In the genomic region with DNA sequence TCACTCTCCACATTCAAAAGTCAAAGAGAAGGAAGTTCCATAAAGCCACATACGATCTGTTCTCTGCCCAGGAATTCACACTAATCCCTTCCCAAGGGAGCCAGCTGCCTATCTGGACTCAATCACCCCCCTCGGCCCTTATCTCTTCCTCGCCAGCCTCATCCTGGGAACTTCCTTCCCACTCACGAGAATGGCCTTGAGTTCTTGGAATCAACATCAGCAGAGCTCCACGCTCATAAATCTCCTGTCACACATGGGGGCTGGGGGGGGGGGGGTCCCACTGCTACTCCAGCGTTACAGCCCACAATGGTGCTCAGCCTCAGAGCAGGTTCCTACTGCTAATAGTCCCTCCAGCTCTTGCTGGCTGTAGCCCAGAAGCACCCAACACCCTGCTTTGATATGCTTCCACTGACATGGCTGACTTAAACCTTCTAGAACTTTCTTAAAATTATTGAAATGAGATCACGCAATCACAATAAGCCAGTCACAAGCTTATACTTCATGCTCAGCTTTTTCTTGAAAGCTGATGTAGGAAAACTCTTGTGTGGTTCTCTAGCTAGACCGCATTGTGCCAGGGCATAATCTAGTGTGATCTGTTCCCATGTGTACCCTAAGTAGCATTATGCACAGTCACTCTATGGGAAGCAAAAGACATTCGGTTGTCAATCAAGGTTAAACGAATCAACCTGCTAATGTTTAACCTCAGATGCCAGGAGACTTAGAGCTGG, we compare ENCODE assay signal across 11 mouse cellular contexts.
DNase-seq lines count a peak whose midpoint lies in the region; ATAC-seq lines count a peak whose summit lies in the region.
"Had no signal": no experiment of that assay in that cellular context is flagged by ENCODE, and none has a peak within 500 bp of the region (broad histone marks: within the 10 kb centered on the region; RNA-seq: fewer than 3 reads in every experiment).

No protein-coding gene starts in this region.

- H3K36me3 ChIP-seq in kidney, embryonic 16.5 days (ENCODE audit: insufficient read depth, low read length): peaks cover 71% of the 10 kb centered on the region

- no peaks in the 10 kb centered on the region for H3K27me3 ChIP-seq in kidney, embryonic 16.5 days (ENCODE audit: insufficient read depth, low read length)
- H3K27me3 ChIP-seq: limb, embryonic 12.5 days had no signal

- H3K9ac ChIP-seq in kidney, embryonic 16.5 days (replicated peaks; ENCODE audit: low read length): no peak overlapping the region
- H3K9ac ChIP-seq: limb, embryonic 12.5 days had no signal

- peak; percentile 33 to 65; a peak in 3 of 4 replicates for ATAC-seq in hematopoietic stem cell, adult 5-6 weeks (replicated peaks in 1 of 2; ENCODE audit: insufficient read depth in 1 of 2, low FRiP score in 2 of 2, low TSS enrichment in 1 of 2, low read depth in 1 of 2, poor library complexity in 2 of 2, severe bottlenecking in 2 of 2)
- ATAC-seq in kidney, embryonic 16.5 days (ENCODE audit: low FRiP score, low TSS enrichment): peak; percentile 68
- ATAC-seq in CD4-positive, CD25-positive, alpha-beta regulatory T cell, adult 4 months: no peak

- WGBS in kidney, embryonic 16.5 days: 48% methylated on average over 10 of the region's 10 CpGs

- peak; percentile 22 for DNase-seq in embryo, embryonic 9.5 days (ENCODE audit: extremely low spot score)
- DNase-seq in embryo, embryonic 10.5 days (ENCODE audit: low spot score): no peak
- DNase-seq in lung, postnatal 25 days (ENCODE audit: low spot score): peak; percentile 68
- no peak for DNase-seq in layer of hippocampus, adult 8-10 months (ENCODE audit: low spot score in 2 of 2)
- no peak for DNase-seq in layer of hippocampus, adult 9-11 months

- peaks cover 34% of the 10 kb centered on the region for H3K4me1 ChIP-seq in kidney, embryonic 16.5 days (ENCODE audit: insufficient read depth, low read length)
- H3K4me1 ChIP-seq: hindbrain, embryonic 10.5 days had no signal

- no peaks in the 10 kb centered on the region for H3K9me3 ChIP-seq in kidney, embryonic 16.5 days (ENCODE audit: low read length)
- H3K9me3 ChIP-seq: forebrain, embryonic 10.5 days; hindbrain, embryonic 10.5 days; limb, embryonic 12.5 days had no signal

- H3K4me2 ChIP-seq in kidney, embryonic 16.5 days (replicated peaks; ENCODE audit: low read depth, low read length): no peak overlapping the region
- H3K4me2 ChIP-seq: limb, embryonic 12.5 days had no signal

- H3K27ac ChIP-seq in kidney, embryonic 16.5 days (ENCODE audit: low read length): peak overlapping the region; percentile 90
- H3K27ac ChIP-seq: forebrain, embryonic 10.5 days; hindbrain, embryonic 10.5 days; limb, embryonic 12.5 days had no signal

- H3K4me3 ChIP-seq in kidney, embryonic 16.5 days (ENCODE audit: low read length): no peak overlapping the region
- H3K4me3 ChIP-seq: forebrain, embryonic 10.5 days; hindbrain, embryonic 10.5 days; limb, embryonic 12.5 days had no signal

Comparison
In these comparisons a context has a peak if more than half of its experiments do, and no peak if none do; other contexts are left out.
1. DNase-seq: peak in embryo, embryonic 9.5 days (single experiment) and lung, postnatal 25 days (single experiment); none in embryo, embryonic 10.5 days (single experiment), layer of hippocampus, adult 8-10 months (0 of 2) and layer of hippocampus, adult 9-11 months (single experiment).